Mouse (Mus musculus) thymus, postnatal 4 days (tissue): ENCODE results near the gene Gal3st2c.
"Not testable (repeated sequence)": the region's sequence is repeated elsewhere in the genome, so short reads cannot be mapped to it uniquely, and the experiment has no call there.

Experiments
- DNase-seq: peaks from one replicate; pipeline ENCODE4 v3.0.0; 2021

The Gal3st2c gene

GRCm38 (mm10) chr1:93990209-93990608 is at the start of gene Gal3st2c:
Gal3st2c (plus strand) TSS chr1:93990509.
- not testable (repeated sequence) for DNase-seq

GRCm38 (mm10) chr1:93949087-93949486 is 41.2 kb upstream of the Gal3st2c start:
- not testable (repeated sequence) for DNase-seq

DNA sequence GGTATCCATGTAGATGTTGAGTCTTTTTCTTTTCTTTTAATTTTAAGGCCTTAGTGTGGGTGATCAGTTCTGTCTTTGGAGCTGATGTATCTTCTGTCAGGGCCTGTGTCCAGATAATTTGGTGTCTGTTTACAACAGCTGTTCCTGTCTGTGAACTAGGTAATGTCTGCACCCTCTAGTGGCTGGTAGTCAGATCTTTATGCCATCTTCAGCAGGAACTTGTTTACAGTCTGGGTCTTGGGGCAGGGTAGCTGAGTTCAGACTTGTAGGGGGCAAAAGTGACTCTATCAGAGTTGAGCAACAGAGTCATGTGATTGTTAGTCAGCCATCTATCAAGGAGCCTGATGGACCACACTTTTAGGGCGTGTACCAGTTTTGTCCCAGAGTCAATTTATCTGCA is 23.8 kb upstream of the Gal3st2c start:
- DNase-seq, result not testable (repeated sequence)

DNA sequence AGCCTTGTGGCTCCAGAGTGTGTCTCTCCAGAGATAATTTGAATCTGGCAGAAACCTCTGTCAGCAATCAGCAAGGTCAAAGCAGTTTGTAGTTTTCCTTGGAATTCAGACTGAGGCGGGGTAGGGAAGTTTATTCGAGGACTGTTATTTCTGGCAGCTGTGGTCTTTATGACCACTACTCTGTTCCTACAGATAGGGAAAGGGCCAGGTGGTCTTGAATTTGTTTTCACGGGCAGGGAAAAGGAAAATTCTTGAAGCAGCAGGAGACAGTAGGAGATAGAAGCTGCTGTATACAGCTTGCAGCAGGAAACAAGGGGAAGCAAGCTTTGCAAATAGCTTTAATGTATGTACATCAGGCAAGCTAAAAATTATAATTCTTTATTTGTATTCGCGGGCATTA is 19.9 kb upstream of the Gal3st2c start:
- DNase-seq, result not testable (repeated sequence)

DNA sequence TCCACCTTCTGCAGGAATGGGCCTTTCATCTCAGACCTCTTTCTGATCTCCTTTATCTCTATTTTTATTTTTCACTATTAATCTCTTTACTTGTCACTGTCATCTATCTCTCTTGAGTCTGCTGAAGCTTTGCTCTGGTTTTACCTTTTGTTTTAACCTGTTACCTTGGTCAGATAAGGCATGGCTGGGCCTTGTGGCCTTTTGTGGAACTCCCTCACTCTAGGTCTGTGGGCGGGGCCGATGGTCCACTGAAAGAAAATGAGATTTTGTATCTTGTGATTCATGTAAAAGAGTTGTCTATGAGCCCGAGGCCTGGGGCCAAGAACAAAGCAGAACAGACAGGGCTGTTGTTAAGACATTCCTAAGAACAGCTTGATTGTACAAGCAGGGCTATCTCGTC is 19.5 kb upstream of the Gal3st2c start:
- not testable (repeated sequence) for DNase-seq

- not testable (repeated sequence) for DNase-seq
Observed at GRCm38 (mm10) chr1:93975764-93976163, 14.5 kb upstream of the Gal3st2c start.

DNA sequence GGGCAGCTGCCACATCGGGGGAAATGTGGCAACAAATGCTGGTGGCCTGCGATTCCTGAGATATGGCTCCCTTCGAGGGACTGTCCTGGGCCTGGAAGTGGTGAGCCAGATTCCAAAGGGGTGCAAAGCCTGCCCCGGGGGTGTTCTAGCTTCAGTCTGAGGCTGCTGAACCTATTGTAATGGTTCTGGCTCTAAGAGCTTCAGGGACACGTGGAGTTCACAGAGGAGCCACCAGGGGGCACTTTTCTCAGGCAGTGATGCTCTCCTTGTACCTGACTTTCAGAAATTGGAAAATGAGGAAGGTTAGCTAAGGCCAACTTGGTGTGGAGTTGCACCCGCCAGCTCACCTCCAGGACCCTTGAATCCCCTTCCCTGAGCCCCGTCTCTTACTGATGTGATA is 12.0 kb upstream of the Gal3st2c start:
- DNase-seq, result not testable (repeated sequence)

DNA sequence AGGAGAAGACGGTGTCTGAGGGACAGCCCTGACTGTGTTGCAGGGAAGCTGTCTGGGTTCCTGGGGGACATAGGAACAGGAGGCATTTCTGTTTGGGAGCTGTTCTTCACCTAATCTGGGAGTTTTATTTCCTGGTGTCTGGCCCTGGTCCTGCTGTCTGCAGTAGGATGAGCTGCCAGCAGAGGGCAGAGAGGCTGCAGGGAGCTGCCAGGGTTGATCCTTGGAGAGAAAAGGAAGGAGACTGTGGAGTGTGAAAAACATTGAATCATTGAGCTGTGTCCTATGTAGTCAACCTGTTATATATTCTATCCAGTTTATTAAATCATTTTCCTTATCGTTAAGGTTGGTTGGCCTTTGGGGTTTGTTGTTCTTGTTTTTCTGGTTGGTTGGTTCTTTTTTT is 9.4 kb upstream of the Gal3st2c start:
- not testable (repeated sequence) for DNase-seq

DNA sequence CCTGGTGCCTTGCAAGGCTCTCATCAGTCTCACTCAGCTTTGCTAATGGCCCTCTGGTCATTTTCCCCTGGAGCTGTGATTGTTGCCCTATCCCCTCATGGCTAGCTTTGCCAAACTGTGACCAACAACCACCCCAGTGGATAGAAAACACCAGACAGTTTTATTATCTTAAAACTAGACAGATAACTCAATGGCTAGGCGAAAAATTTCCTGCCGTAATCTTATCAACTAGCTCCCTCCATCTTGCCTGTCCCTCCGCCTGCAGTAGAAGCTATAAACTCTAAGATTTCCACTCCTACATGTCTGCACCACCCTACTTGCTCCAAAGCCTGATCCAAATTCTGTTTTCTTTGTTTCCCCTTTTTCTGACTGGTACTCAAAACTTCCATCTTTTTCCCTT is 4.1 kb upstream of the Gal3st2c start:
- no peak for DNase-seq

GRCm38 (mm10) chr1:93988786-93989185 is 1.5 kb upstream of the Gal3st2c start:
- no peak for DNase-seq

GRCm38 (mm10) chr1:93991068-93991467 is 759 bp downstream of the Gal3st2c start:
- DNase-seq, result not testable (repeated sequence)

- DNase-seq, result not testable (repeated sequence)
Observed at GRCm38 (mm10) chr1:93991491-93991890, 1.2 kb downstream of the Gal3st2c start.

DNA sequence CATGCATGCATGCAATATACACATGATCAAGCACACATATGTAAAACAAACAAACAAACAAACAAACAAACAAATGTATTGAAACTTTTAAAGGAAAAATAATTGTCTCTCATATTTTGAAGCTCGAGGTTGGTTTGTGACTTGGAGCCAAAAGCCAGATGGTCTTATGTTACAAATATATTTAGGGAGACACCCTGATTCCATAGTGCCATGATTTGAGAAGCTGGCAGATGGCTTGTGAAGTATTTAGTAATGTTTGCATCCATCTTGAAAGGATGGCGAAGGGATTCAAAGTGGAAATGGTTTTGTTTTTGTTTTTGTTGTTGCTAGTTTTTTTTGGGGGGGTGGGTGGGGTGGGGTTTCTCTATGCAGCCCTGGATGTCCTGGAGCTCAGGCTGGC is 10.7 kb downstream of the Gal3st2c start:
- DNase-seq, result no peak

- DNase-seq, result not testable (repeated sequence)
Observed at GRCm38 (mm10) chr1:94005954-94006506, 15.7 kb downstream of the Gal3st2c start.

DNA sequence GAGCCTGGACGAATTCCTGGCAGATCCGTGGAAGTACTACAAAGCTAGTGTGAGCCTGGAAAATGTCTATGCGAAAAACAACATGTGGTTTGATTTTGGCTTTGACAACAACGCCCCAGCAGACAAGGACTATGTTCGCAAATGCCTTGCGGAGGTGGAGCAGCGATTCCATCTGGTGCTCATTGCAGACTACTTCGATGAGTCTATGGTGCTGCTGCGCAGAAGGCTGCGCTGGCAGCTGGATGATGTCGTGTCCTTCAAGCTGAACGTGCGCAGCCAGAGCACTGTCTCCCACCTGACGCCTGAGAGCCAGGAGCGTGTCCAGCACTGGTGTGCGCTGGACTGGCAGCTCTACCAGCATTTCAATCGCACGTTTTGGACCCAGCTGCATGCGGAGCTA is 18.5 kb downstream of the Gal3st2c start:
- not testable (repeated sequence) for DNase-seq

GRCm38 (mm10) chr1:94011643-94012042 is 21.3 kb downstream of the Gal3st2c start:
- no peak for DNase-seq

GRCm38 (mm10) chr1:94020151-94020550 is 29.8 kb downstream of the Gal3st2c start, which contains the start of gene Neu4:
Neu4 (plus strand) TSS chr1:94020451.
- no peak for DNase-seq

GRCm38 (mm10) chr1:94027506-94028108 is 37.3 kb downstream of the Gal3st2c start:
- DNase-seq, result no peak

GRCm38 (mm10) chr1:94028741-94029140 is 38.4 kb downstream of the Gal3st2c start:
- no peak for DNase-seq

GRCm38 (mm10) chr1:94033075-94033602 is 42.8 kb downstream of the Gal3st2c start:
- DNase-seq, result no peak

GRCm38 (mm10) chr1:94034984-94035743 is 44.9 kb downstream of the Gal3st2c start:
- peak; percentile 87 for DNase-seq

GRCm38 (mm10) chr1:94040391-94040790 is 50.1 kb downstream of the Gal3st2c start:
- DNase-seq, result no peak

- DNase-seq, result no peak
Observed at GRCm38 (mm10) chr1:94045559-94045958, 55.2 kb downstream of the Gal3st2c start.

DNA sequence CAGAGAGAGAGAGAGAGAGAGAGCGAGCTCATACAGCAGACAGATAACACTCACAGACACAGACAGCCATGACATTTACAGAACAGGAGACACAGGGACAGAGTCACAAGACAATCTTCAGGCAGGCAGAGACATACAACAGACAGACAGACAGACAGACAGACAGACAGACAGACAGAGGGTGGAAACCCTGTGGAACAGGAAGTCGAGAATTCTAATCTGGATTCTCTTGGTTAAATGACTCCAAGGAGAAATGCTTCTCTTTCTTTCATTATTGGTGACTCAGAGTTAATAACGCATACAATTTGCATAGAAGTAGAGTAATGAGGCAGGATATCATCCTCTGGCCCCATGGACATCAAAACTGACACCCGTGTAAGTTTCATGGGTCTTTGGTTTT is 56.2 kb downstream of the Gal3st2c start:
- no peak for DNase-seq
